Mouse (Mus musculus): ENCODE results near the gene Snx30.

Snx30 gene

GRCm38 (mm10) chr4:59794116-59794515 lies 11.5 kb upstream of the Snx30 start:
- DNase-seq (ENCODE audit: low read depth, low spot score), result no peak

GRCm38 (mm10) chr4:59795788-59796455 lies 9.7 kb upstream of the Snx30 start:
- no peak for DNase-seq (ENCODE audit: low read depth, low spot score)

GRCm38 (mm10) chr4:59800181-59800580 lies 5.5 kb upstream of the Snx30 start:
- peak; percentile 67 for DNase-seq (ENCODE audit: low read depth, low spot score)

- no peak for DNase-seq (ENCODE audit: low read depth, low spot score)
Observed at GRCm38 (mm10) chr4:59801489-59801888, 4.2 kb upstream of the Snx30 start, which contains the start of gene Inip. Gene Inip (minus strand): TSS chr4:59801589.

- peak; percentile 31 for DNase-seq (ENCODE audit: low read depth, low spot score)
Observed at GRCm38 (mm10) chr4:59802107-59802506, 3.5 kb upstream of the Snx30 start.

GRCm38 (mm10) chr4:59802792-59803191 lies 2.8 kb upstream of the Snx30 start:
- no peak for DNase-seq (ENCODE audit: low read depth, low spot score)

GRCm38 (mm10) chr4:59803358-59803757 lies 2.3 kb upstream of the Snx30 start:
- DNase-seq (ENCODE audit: low read depth, low spot score), result no peak

GRCm38 (mm10) chr4:59804754-59805153 lies 886 bp upstream of the Snx30 start:
- DNase-seq (ENCODE audit: low read depth, low spot score), result no peak

GRCm38 (mm10) chr4:59805968-59806878 lies 583 bp downstream of the Snx30 start:
- DNase-seq (ENCODE audit: low read depth, low spot score), result peak; percentile 72

- DNase-seq (ENCODE audit: low read depth, low spot score), result no peak
Observed at GRCm38 (mm10) chr4:59806879-59807195, 1.2 kb downstream of the Snx30 start.

- peak; percentile 41 for DNase-seq (ENCODE audit: low read depth, low spot score)
Observed at GRCm38 (mm10) chr4:59807521-59807920, 1.9 kb downstream of the Snx30 start.

- no peak for DNase-seq (ENCODE audit: low read depth, low spot score)
Observed at GRCm38 (mm10) chr4:59808396-59808795, 2.8 kb downstream of the Snx30 start.

GRCm38 (mm10) chr4:59814094-59814493 lies 8.5 kb downstream of the Snx30 start:
- DNase-seq (ENCODE audit: low read depth, low spot score), result no peak

- no peak for DNase-seq (ENCODE audit: low read depth, low spot score)
Observed at GRCm38 (mm10) chr4:59815121-59815810, 9.6 kb downstream of the Snx30 start.

- no peak for DNase-seq (ENCODE audit: low read depth, low spot score)
Observed at GRCm38 (mm10) chr4:59816016-59816415, 10.4 kb downstream of the Snx30 start.

GRCm38 (mm10) chr4:59816477-59816876 lies 10.8 kb downstream of the Snx30 start:
- DNase-seq (ENCODE audit: low read depth, low spot score), result no peak

- no peak for DNase-seq (ENCODE audit: low read depth, low spot score)
Observed at GRCm38 (mm10) chr4:59817790-59818189, 12.2 kb downstream of the Snx30 start.

GRCm38 (mm10) chr4:59818498-59818897 lies 12.9 kb downstream of the Snx30 start:
- DNase-seq (ENCODE audit: low read depth, low spot score), result no peak

GRCm38 (mm10) chr4:59819054-59819472 lies 13.4 kb downstream of the Snx30 start:
- DNase-seq (ENCODE audit: low read depth, low spot score), result no peak

- no peak for DNase-seq (ENCODE audit: low read depth, low spot score)
Observed at GRCm38 (mm10) chr4:59819477-59820022, 13.9 kb downstream of the Snx30 start.

- no peak for DNase-seq (ENCODE audit: low read depth, low spot score)
Observed at GRCm38 (mm10) chr4:59821516-59821915, 15.9 kb downstream of the Snx30 start.

GRCm38 (mm10) chr4:59822119-59822518 lies 16.5 kb downstream of the Snx30 start:
- DNase-seq (ENCODE audit: low read depth, low spot score), result peak; percentile 29
